Mouse (Mus musculus): ENCODE data around the gene Ak4.

The Ak4 gene

DNA sequence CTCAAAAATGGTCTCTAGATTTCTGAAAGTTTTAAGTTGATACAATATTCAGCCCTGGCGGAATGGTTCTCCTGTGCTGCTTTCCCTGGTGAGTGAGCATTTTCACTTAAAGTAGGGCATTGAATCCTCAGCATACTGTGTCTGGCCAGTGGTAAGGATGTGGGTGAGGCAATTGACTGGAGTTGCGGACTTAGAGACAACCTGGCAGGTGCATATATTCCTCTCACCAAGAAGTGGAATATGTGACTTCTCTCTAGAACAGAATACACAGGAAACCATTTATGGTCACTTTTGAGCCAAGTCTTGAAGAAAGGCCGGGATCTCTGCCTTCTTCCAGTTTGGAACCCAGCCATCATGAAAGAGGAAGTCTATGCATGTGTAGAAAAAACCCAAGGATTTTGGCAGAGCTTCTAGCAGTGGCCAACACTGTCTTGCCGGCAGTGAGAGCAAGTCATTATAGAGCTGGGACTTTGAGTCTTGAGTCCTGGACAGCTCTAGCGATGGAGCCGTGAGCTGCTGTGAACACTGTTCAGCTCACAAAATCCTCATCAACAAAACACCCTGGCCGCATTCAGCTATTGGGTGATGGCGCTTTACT lies 71.3 kb downstream of the Ak4 start:
- ChIA-PET POLR2A (interaction anchor here in 1 of 4 experiments (1.0 kb wide), 1 partner anchor 9 kb away, joined by 3 read pairs; no protein-coding TSS in a partner anchor), CTCF (interaction anchor here in 2 of 4 experiments (0.6 to 0.7 kb wide), 2 partner anchors 18 to 69 kb away, joined by 3 read pairs; no protein-coding TSS in a partner anchor)

DNA sequence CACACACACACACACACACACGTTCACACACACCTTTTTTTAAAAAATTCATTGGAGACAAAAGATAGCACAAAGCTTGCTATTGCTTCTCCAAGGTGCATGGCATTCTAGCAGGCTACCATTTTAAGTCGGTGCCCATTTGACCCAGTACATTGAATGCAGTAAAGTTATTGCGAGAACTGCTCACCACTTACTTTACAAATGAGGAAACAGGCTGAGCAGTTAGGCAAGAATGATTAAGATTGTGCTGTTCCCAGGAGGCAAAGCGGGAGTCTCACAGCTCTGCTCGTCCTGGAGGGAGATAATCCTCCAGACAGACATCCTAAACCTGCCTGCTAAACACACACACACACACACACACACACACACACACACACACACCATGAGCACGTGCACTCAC lies 72.6 kb downstream of the Ak4 start:
- ChIA-PET CTCF (interaction anchor here in 3 of 4 experiments (0.6 kb wide), 5 partner anchors 59 to 178 kb away, joined by 3 to 4 read pairs (median 3); no protein-coding TSS in a partner anchor), POLR2A (interaction anchor here in 2 of 4 experiments (0.6 to 1.1 kb wide), 4 partner anchors 12 to 100 kb away, joined by 3 to 4 read pairs (median 3); no protein-coding TSS in a partner anchor)

DNA sequence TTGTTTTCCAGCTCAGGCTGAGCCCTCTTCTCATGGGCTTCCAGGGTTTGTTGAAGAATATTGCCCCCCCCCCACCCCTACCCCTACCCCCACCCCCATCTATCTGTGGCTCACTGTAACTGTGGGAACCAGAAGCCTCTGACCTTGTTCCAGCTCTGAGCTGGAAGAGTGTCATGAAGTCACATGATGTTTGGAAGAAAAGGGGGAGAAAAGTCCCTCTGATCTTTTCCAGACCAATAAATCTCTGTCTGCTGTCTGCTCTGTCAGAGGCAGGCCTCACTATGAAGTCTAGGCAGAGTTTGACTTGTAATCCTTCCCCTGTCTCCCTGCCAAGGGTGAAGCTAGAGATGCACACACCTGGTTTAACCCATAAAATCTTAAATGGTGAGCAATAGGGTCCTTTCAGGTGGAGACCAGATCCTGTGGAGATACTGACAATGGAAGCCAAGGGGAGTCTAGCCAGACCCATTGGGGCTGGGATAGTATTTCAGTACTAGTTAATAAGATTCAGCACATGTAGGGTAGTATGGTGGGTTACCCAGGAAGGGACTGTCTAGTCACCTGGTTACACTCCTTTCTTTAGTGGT lies 74.6 kb downstream of the Ak4 start:
- ChIA-PET CTCF (interaction anchor here in 2 of 4 experiments (0.6 kb wide), 2 partner anchors 123 to 1007 kb away, joined by 3 to 4 read pairs; no protein-coding TSS in a partner anchor), POLR2A (interaction anchor here in 3 of 4 experiments (0.6 to 7.5 kb wide), 15 partner anchors 12 to 167 kb away, joined by 3 to 55 read pairs (median 4); no protein-coding TSS in a partner anchor)

DNA sequence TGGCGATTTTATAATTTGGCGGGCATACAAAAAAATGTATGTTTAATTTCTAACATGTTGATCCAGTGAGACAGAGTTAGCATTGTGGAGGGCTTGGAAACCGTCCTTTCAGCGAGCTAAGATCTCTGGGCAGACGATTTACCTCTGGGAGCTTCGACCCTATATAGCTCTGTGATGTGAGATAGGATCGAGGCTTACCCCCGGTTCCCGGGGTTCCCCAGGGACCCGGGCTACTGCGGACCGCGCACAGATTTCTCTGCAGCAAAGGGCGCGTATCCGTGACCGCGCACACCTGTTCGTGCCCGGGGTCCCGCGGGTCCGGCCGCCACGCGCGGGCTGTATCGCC lies 77.1 kb downstream of the Ak4 start:
- CTCF ChIA-PET: interaction anchor here in 2 of 4 experiments (0.5 to 0.6 kb wide), 2 partner anchors 161 kb away, joined by 3 to 7 read pairs; no protein-coding TSS in a partner anchor
- POLR2A ChIA-PET: interaction anchor here (0.5 to 7.5 kb wide), 14 partner anchors 9 to 1381 kb away, joined by 3 to 55 read pairs (median 4); partner anchors contain the start of gene Leprot (in 3 of the 4)

DNA sequence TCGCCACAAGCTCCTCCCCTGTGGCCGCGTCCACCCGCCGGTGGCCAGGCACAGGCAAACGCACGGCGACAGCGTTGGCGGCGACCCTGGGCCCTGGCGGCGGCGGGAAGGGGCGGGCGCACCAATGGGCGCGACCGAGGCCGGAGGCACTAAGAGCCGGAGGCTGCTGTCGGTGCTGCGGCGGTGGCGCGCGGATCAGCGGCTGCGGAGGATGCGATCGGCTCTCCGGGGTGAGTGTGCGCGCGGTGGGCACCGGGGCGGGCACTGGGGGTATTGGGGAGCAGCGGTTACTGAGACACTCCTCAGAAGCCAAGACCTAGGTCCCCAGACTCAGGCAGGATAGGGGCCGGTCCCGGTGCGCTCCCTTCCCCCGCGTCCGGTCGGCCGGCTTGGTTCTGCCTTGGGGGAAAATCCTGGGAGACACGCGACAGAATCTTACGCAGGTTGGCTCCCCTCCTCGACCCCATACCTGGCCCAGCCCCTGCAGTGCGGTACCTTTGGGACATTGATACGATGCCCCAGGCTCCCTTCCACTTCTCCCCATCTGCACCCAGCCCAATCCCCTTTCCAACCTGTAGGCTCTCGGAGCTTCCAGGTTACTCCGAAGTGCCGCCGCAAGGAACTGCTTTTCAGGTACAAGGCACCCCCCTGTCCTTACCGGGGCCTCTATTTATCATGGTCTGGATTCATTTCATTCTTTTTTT lies 77.6 kb downstream of the Ak4 start, which contains the start of gene Dnajc6:
Dnajc6 (plus strand) TSS at position 115 of the 704 bp plus-strand sequence.
- ChIA-PET POLR2A (interaction anchor here (0.5 to 7.5 kb wide), 23 partner anchors 11 to 1382 kb away, joined by 3 to 55 read pairs (median 4); partner anchors contain the start of genes Leprot (in 3 of the 4) and Jak1 (in 1 of the 4)), CTCF (interaction anchor here in 3 of 4 experiments (0.5 to 1.2 kb wide), 5 partner anchors 10 to 161 kb away, joined by 3 to 6 read pairs (median 3); no protein-coding TSS in a partner anchor)

DNA sequence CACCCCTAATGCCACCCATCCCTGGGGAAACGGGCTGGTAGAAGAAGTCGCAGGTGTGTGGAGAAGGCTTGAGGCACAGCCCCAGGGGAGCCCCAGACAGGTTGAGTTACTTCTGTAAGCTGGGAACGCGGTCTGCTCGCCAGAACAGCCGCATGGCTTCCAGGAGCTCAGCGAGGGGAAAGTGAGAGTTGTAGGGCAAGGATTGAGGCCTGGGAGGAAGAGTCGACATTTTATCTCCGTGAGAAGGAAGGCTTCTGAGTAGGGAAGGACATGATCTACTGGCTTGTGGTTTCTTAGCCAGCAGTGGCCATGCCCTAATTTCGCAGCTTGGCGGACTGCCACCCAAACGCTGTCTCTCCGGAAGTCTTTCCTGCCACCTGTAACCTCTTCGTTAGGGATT lies 78.3 kb downstream of the Ak4 start:
- CTCF ChIA-PET: interaction anchor here in 3 of 4 experiments (0.6 to 1.2 kb wide), 4 partner anchors 23 to 197 kb away, joined by 3 to 6 read pairs (median 3); no protein-coding TSS in a partner anchor
- POLR2A ChIA-PET: interaction anchor here in 3 of 4 experiments (0.5 to 7.5 kb wide), 16 partner anchors 10 to 327 kb away, joined by 3 to 55 read pairs (median 4); partner anchors contain the start of genes Jak1 (in 1 of the 3) and Leprot (in 1 of the 3)

DNA sequence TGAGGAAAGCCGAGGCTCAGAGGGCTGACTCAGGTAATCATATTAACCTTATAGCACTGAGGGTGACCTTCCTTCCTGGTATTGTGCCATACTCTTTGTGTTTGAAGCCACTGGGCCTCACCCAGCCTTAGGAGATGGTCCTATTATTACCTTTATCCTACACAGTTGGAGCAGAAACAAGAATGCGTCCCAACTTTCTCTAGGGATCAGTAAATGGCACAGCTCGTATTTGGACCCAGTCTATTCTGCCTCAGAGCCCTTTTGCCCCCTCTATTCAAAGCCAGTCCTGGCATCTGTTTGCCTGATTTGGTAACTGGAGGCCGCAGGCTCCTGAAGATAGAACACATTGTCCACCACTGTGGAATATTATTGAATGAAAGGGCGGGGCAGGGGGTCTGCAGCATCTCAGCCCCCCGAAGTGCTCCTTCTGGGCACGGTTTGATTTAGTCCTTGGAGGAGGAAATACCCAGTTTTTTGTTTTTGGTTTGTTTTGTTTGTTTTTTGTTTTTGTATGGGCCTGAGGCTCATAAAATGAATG lies 85.5 kb downstream of the Ak4 start:
- CTCF ChIA-PET: no interaction called here
- POLR2A ChIA-PET: no interaction called here

DNA sequence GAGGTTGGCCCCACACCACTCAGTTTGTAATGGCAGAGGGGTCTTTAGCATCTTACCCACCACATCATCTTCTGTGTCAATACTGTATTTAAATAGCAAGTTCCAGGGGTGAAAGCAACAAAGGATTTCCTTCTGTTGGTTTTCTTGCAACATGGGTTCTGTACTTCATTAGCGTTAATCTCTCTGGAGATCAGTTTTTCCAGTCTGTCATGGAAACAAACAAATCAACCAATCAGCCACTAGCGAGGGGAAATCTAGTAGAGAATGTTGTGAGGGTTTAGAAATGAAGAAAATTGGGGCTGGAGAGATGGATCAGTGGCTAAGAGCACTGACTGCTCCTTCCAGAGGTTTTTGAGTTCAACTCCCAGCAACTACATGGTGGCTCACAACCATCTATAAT lies 86.9 kb downstream of the Ak4 start:
- POLR2A ChIA-PET: interaction anchor here in 1 of 4 experiments (0.8 to 5.2 kb wide), 4 partner anchors 10 to 163 kb away, joined by 3 to 55 read pairs (median 6); partner anchors contain the start of gene Dnajc6
- CTCF ChIA-PET: interaction anchor here in 1 of 4 experiments (0.7 kb wide), 1 partner anchor 9 kb away, joined by 4 read pairs; the partner anchor contains the start of gene Dnajc6

DNA sequence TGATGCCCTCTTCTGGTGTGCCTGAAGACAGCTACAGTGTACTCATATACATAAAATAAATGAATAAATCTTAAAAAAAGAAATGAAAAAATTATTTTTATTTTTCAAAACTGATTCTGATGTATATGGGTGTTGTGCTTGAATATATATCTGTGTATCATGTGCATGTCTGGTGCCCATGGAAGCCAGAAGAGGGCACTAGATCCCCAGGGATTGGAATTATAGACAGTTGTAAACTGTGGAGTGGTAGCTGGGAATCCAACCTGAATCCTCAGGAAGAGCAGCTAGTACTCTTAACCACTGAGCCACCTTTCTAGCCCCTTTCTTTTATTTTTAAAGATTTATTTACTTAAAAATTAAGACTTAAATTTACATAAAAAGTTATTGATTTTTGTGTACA lies 87.3 kb downstream of the Ak4 start:
- POLR2A ChIA-PET: interaction anchor here in 2 of 4 experiments (0.8 to 5.2 kb wide), 5 partner anchors 9 to 162 kb away, joined by 3 to 55 read pairs (median 6); partner anchors contain the start of genes Dnajc6 (in 1 of the 2) and Leprot (in 1 of the 2)
- CTCF ChIA-PET: interaction anchor here in 2 of 4 experiments (0.5 to 0.7 kb wide), 4 partner anchors 10 to 1309 kb away, joined by 3 to 4 read pairs (median 3); partner anchors contain the start of gene Dnajc6 (in 1 of the 2)

DNA sequence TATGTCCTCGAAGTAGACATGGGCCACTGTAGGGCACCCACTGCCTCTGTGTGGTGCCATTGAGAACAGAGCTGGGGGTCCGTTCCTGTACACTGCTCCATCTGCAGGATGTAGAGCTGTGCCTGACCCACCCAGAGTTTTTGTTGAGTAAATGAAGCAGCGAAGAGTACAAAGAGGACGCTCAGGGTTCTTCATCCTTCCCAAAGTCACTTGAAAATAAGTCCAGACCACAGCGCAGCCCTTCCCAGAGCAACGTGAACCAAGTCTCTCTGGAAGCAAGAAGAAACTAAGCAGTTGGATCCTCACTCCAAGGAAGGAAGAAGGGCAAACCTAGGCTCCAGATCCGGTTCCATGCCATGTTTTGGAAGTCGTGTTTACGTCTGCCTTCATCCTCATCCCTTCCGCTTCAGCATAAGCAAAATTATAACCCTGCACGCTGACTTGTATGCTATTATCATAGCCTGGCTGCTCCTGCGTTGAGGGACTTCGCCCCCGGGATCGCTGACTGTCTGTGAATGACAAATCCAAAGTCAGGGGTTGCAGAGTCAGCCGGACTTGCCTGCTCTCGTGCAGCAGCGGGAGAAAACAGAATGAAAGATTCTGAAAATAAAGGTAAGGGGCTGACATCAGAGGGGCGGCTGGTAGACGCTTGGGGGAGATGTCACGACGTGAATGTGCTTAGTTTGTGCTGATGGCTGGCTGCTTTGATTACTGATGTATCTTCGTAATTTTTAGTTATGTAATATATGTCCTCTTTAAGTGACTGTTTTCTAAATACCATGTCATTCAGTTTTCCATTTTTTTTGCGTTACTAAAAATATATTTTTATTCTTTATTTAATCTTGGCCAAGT lies 88.7 kb downstream of the Ak4 start:
- POLR2A ChIA-PET: interaction anchor here (0.5 to 5.2 kb wide), 14 partner anchors 8 to 384 kb away, joined by 3 to 55 read pairs (median 4); partner anchors contain the start of genes Dnajc6 (in 3 of the 4), Ak4 (in 1 of the 4), Jak1 (in 1 of the 4) and Leprot (in 1 of the 4)
- CTCF ChIA-PET: interaction anchor here in 2 of 4 experiments (0.5 to 0.6 kb wide), 2 partner anchors 116 to 150 kb away, joined by 4 to 5 read pairs; no protein-coding TSS in a partner anchor

DNA sequence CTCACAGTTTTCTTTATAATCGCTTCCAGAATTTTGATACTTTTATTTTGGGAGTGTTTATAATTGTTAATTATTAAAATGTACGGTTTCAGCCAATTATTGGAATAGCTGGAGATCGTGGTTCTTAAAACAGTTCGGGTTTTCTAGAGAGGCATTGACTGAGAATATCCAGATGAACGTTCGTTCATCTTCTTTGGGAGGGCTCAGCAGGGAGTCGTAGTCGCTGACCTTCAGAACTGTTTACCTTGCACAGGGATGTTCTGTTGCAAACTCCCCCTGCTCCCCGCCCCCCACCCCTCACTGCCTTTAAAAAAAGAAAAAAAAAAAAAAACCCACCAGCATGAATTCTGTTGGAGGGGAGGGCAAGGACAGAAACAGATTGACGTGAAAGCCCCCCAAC lies 89.4 kb downstream of the Ak4 start:
- POLR2A ChIA-PET: interaction anchor here (0.6 to 5.2 kb wide), 14 partner anchors 11 to 365 kb away, joined by 3 to 55 read pairs (median 4); partner anchors contain the start of genes Leprot (in 2 of the 4), Dnajc6 (in 1 of the 4) and Jak1 (in 1 of the 4)

DNA sequence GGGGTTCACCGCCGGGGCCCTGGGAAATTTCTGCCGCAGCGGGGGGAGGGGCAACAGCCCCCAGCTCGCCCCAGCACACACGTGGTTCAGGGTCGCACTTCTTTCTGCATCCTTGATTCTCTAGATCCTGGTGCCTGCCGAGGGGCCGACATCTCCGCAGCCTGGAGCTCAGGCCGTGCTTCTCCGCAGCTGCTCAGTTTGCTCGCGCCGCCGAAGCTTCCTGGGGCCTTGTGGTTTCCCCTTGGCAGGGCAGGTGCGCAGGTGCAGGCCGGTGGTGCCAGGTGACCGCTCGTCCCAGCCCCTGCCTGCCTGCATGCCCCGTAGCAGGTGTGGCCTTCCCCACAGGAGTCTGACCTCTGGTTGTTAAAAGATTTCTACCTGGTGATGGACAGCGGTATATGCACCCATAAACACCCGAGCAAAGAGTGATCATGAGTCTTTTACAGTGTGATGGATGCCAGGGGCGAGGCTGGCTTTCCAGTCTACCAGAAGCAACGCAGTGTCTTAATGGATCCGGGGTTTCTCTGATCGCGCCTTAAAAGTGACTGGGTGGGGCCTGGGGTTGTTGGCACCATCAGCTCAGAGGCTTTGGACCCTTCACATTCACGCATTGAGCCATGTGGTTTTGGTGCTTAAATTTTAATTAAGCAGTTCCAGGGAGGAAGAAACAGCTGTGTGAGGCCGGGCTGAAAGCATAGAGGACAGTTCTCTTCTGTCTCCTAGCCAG lies 89.9 kb downstream of the Ak4 start:
- ChIA-PET POLR2A (interaction anchor here (0.5 to 5.2 kb wide), 17 partner anchors 8 to 366 kb away, joined by 3 to 55 read pairs (median 4); partner anchors contain the start of genes Leprot (in 3 of the 4), Dnajc6 (in 1 of the 4) and Jak1 (in 1 of the 4)), CTCF (interaction anchor here in 1 of 4 experiments (1.0 kb wide), 1 partner anchor 142 kb away, joined by 3 read pairs; no protein-coding TSS in a partner anchor)

More for the DNA sequence above, 89.4 kb downstream of the Ak4 start:
- CTCF ChIA-PET: interaction anchor here in 1 of 4 experiments (1.0 kb wide), 1 partner anchor 141 kb away, joined by 3 read pairs; no protein-coding TSS in a partner anchor

DNA sequence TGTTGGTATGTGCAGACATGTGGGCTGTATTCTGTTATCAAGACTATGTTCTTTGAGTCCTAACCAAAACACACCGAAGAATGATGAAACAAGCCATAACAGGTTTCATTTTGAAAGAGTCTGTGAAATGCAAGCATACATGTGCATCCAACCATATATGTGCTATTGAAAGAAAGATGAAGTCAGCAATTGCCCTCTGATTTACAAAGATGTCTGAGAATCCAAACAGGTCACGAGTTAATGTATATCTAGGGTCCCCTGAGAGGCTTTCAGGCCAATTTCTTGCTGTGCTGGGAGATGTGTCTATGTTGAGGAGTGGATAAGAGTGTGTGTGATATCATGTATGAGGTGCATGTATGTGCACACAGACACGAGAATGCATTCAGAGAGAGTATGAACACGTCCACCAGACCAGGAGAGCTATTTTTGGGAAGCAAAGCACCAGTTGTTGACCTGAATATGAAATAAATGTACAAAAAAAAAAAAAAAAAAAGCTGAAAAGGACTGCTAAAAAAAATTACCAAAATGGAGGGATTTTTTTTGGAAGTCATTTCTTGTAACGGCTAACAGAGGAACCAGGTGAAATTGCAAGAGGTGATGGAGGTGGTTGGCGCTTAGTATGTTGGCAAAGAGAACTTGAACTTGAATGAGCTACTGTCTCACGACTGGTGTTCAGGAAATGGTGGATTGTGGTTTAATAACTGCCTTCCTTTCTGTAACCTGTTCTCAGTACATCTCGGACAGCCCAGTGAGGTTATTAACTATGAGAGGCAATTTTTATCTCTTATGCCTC lies 91.2 kb downstream of the Ak4 start:
- CTCF ChIA-PET: interaction anchor here in 1 of 4 experiments (0.7 kb wide), 1 partner anchor 770 kb away, joined by 3 read pairs; no protein-coding TSS in a partner anchor

DNA sequence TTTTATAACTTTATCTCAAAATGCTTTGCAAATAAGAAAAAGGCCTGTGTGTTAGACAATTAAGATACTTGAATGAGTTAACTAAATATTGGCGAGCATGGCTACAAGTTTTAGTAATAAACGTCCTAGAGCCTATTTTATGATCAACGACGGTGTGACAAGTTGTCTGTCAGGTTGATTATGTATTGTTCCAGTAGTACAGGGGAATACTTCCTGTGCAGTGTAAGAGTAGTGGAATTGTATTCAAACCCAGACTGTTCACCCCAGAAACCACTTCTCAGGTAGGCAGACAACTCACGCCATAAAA lies 91.8 kb downstream of the Ak4 start:
- ChIA-PET CTCF (no interaction called here), POLR2A (interaction anchor here in 2 of 4 experiments (0.9 to 5.2 kb wide), 4 partner anchors 9 to 154 kb away, joined by 3 to 55 read pairs (median 6); partner anchors contain the start of gene Dnajc6 (in 1 of the 2))

More for the DNA sequence above, 91.2 kb downstream of the Ak4 start:
- POLR2A ChIA-PET: interaction anchor here in 3 of 4 experiments (0.9 to 5.2 kb wide), 7 partner anchors 9 to 153 kb away, joined by 3 to 55 read pairs (median 4); partner anchors contain the start of genes Dnajc6 (in 1 of the 3) and Leprot (in 1 of the 3)

All from embryonic stem cell, embryonic (primary cell).